Mouse (Mus musculus) stomach, postnatal 0 days (tissue): ENCODE results near the gene Ube2h. TPM values are rescaled to one million over a fixed set of nuclear protein-coding genes. Genes with fewer than 3 reads are reported as not detected.
A peak's percentile ranks its signal among the peaks of the same experiment; 100 is the strongest.

Source experiments
- ATAC-seq: fragments of 200-750 bp; cut with Nextera tagmentation; 2 replicates; pipeline ENCODE4 v1.8.0; 2017; ENCODE audit not compliant: low FRiP score, low TSS enrichment
- DNase-seq: peaks from one replicate; pipeline ENCODE4 v3.0.0-alpha.2; 2016; ENCODE audit warnings: low spot score
- H3K27ac ChIP-seq: fragments of 300-500 bp; sonication (generic); replicated peaks from 2 replicates; pipeline ENCODE4 v1.5.1; 2014; ENCODE audit warnings: mild to moderate bottlenecking, control low read depth
- H3K27me3 ChIP-seq: fragments of 300-500 bp; sonication (generic); 2 replicates; pipeline ENCODE4 v1.6.1; 2014; ENCODE audit warnings: low read length; ENCODE audit not compliant: control insufficient read depth, insufficient read depth
- H3K36me3 ChIP-seq: fragments of 300-500 bp; sonication (generic); 2 replicates; pipeline ENCODE4 v1.6.1; 2014; ENCODE audit warnings: low read length, mixed read lengths; ENCODE audit not compliant: control insufficient read depth, insufficient read depth
- H3K4me1 ChIP-seq: fragments of 300-500 bp; sonication (generic); replicated peaks from 2 replicates; pipeline ENCODE4 v1.6.1; 2014; ENCODE audit warnings: antibody characterized with exemption; ENCODE audit not compliant: control insufficient read depth, insufficient read depth
- H3K4me2 ChIP-seq: fragments of 300-500 bp; sonication (generic); replicated peaks from 2 replicates; pipeline ENCODE4 v1.6.1; 2014; ENCODE audit warnings: low read depth, mild to moderate bottlenecking, control low read depth, moderate library complexity
- H3K4me3 ChIP-seq: fragments of 300-500 bp; sonication (generic); 2 replicates; pipeline ENCODE4 v1.5.1; 2014; ENCODE audit warnings: low read depth, low read length, control low read depth
- H3K9ac ChIP-seq: fragments of 300-500 bp; sonication (generic); 2 replicates; pipeline ENCODE4 v1.6.1; 2014; ENCODE audit warnings: mild to moderate bottlenecking, low read length, control low read depth, mixed read lengths
- H3K9me3 ChIP-seq: fragments of 300-500 bp; sonication (generic); 2 replicates; pipeline ENCODE4 v1.6.1; 2016; ENCODE audit warnings: low read length; ENCODE audit not compliant: control insufficient read depth
- CTCF ChIP-seq: IDR thresholded peaks from 2 replicates; pipeline ENCODE4 v1.5.1; 2016; ENCODE audit warnings: antibody characterized with exemption, low read depth, mild to moderate bottlenecking, moderate library complexity
- EP300 ChIP-seq: optimal IDR thresholded peaks from 2 replicates; pipeline ENCODE3; 2016; ENCODE audit warnings: antibody characterized with exemption
- WGBS: fragments of 180-500 bp; shearing (Covaris S2); extraction: QIAGEN DNeasy Blood & Tissue Kit; methylation state at CpG from one replicate; pipeline ENCODE4 v1.1.7; 2014; 5-methylcytosine and 5-hydroxymethylcytosine counted together
- polyA plus RNA-seq: library from polyadenylated mRNA; unstranded; fragments of >200 nt; fragmentation: Nextera tagmentation; extraction: Ambion mirVana; gene quantifications from 2 replicates; pipeline ENCODE4 v1.2.1, GENCODE M21; 2015

The Ube2h gene
- polyA plus RNA-seq, 1 experiment from 2014 or later: 25.2 TPM

GRCm38 (mm10) chr6:30174461-30175224, 129.7 kb downstream of the Ube2h start:
- 1% methylated on average over 28 of the region's 33 CpGs for WGBS
- TF ChIP-seq CTCF (no peak), EP300 (no peak)
- Histone ChIP-seq H3K4me3 (peak overlapping the region; percentile 48), H3K4me1 (0 out of 2 replicates have a peak, but pooled peaks cover 3% of the 10 kb centered on the region), H3K9ac (peak overlapping the region; percentile 66), H3K9me3 (no peaks in the 10 kb centered on the region), H3K4me2 (peak overlapping the region; percentile 58), H3K27ac (peak overlapping the region; percentile 91; the same call in 1 of the 2 replicates), H3K36me3 (no peaks in the 10 kb centered on the region), H3K27me3 (peaks cover 17% of the 10 kb centered on the region; the same call in 1 of the 2 replicates)
- no peak for DNase-seq
- peak; percentile 11; the same call in 1 of the 2 replicates for ATAC-seq

DNA sequence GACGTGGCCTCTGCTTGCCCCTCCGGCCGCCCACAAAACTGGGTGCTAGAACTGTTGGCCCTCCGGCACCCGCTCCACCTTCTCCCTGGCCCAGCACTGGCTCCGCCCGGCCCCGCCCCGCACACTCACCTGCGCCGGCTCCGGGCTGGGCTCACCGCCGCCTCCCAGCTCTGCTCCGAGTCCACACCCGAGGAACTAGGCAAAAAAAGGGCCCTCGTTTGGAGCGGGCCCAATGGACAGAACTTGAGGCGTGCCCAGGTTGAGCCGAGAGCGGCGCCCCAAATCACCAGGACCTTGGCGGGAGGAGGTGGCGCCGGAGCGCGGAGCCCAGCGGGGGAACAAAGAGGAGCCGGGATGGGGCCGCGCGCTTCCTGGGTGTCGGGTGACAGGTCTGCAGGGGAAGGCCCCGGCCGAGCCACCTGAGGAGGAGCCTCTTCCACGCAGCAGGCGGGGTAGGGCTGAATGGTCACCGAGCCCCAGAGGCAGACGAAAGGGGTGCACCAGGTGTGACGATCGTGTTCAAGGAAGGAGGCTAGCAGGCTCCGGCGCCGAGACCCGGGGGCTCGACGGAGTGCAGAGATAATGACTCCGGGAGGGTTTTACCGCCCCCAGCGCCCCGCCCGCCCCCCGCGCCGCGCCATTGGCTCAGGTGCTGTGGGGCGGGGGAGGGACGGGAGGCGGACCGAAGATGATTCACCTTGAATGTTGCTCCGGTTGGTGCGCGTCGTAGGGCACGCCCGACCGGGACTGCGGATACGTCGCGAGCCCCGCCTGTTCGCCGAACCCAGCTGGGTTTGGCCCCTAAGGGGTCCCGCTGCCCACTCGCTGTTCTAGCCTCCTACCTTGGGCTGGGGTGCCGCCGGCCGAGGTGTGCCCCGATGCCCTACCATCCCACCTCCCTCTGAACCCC, 130.5 kb downstream of the Ube2h start:
- Histone ChIP-seq H3K36me3 (no peaks in the 10 kb centered on the region), H3K4me3 (peak overlapping the region; percentile 48), H3K4me1 (0 out of 2 replicates have a peak, but pooled peaks cover 3% of the 10 kb centered on the region), H3K27me3 (peaks cover 17% of the 10 kb centered on the region; the same call in 1 of the 2 replicates), H3K4me2 (peak overlapping the region; percentile 58), H3K9me3 (no peaks in the 10 kb centered on the region), H3K9ac (peak overlapping the region; percentile 66), H3K27ac (peak overlapping the region; percentile 91)
- DNase-seq: peak; percentile 89
- TF ChIP-seq CTCF: no peak
- no peak for TF ChIP-seq EP300
- peak; percentile 88 for ATAC-seq
- WGBS: under 1% methylated on average over 62 of the region's 80 CpGs

GRCm38 (mm10) chr6:30172820-30173550, 131.4 kb downstream of the Ube2h start:
- WGBS: 3% methylated on average over 44 of the region's 44 CpGs
- Histone ChIP-seq H3K27ac (peak overlapping the region; percentile 91), H3K4me3 (peak overlapping the region; percentile 48), H3K9me3 (no peaks in the 10 kb centered on the region), H3K9ac (peak overlapping the region; percentile 66), H3K4me2 (peak overlapping the region; percentile 58), H3K27me3 (peaks cover 15% of the 10 kb centered on the region; the same call in 1 of the 2 replicates), H3K36me3 (no peaks in the 10 kb centered on the region), H3K4me1 (0 out of 2 replicates have a peak, but pooled peaks cover 3% of the 10 kb centered on the region)
- peak; percentile 30; the same call in 1 of the 2 replicates for ATAC-seq
- DNase-seq: peak; percentile 79
- TF ChIP-seq CTCF (peak; percentile 68), EP300 (no peak)

DNA sequence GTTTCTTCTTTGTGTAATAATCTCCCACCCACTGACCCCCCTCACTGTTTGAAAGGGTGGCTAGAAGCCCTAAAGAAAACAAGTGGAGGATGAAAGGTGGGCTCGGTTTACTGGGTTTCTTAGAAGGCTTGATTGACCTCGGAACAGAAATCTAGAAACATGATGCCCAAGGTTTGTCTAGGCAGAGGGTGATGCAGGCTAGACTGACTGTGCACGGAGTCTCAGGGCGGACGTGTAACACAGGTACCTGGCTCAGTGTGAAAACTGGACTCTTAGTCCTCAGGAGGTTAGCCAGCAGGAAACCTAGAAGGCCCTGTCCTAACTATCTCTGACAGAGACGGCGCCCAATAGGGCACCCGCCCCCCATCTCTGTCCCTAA, 131.9 kb downstream of the Ube2h start:
- Histone ChIP-seq H3K36me3 (no peaks in the 10 kb centered on the region), H3K27me3 (peaks cover 14% of the 10 kb centered on the region; the same call in 1 of the 2 replicates), H3K9ac (no peak overlapping the region), H3K4me1 (0 out of 2 replicates have a peak, but pooled peaks cover 3% of the 10 kb centered on the region), H3K4me2 (peak overlapping the region; percentile 58), H3K27ac (no peak overlapping the region), H3K9me3 (no peaks in the 10 kb centered on the region), H3K4me3 (peak overlapping the region; percentile 48)
- no peak for ATAC-seq
- no peak for TF ChIP-seq EP300
- no peak for TF ChIP-seq CTCF
- no peak for DNase-seq
- WGBS: 23% methylated on average over 8 of the region's 8 CpGs

DNA sequence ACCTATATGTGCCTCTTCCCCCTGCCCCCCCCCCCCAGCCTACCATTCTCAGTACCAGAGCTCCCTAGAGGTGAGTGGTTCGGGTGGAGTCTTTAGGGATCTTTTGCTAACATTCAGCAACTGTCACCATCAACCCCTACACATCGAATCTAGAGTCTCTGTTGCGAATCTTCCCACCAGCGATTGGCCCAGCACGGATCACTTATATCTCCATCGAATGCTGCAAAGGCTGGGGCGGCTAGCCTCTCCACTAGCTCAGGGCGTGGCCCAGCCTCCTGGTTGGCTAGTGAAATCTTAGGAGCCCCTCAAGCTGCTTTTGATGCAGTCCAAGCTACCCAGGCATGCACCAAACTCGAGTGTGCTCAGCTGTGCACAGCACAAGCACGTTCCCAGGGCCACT, 132.4 kb downstream of the Ube2h start:
- DNase-seq (no peak), ATAC-seq (no peak)
- H3K4me1 ChIP-seq: 0 out of 2 replicates have a peak, but pooled peaks cover 3% of the 10 kb centered on the region
- no peaks in the 10 kb centered on the region for H3K36me3 ChIP-seq
- H3K4me3 ChIP-seq: no peak overlapping the region
- no peak overlapping the region for H3K27ac ChIP-seq
- H3K4me2 ChIP-seq: no peak overlapping the region
- no peaks in the 10 kb centered on the region for H3K9me3 ChIP-seq
- WGBS: 39% methylated on average over 10 of the region's 10 CpGs
- no peak overlapping the region for H3K9ac ChIP-seq
- TF ChIP-seq CTCF (no peak), EP300 (no peak)
- H3K27me3 ChIP-seq: peaks cover 14% of the 10 kb centered on the region; the same call in 1 of the 2 replicates
